Mouse (Mus musculus): ENCODE measurements at regions not wholly inside any gene's neighbourhood (a gene's known extent, or its start where the extent isn't known, plus 50 kb on each side); places are given as distances from the start of the nearest gene placed in this dataset.

- no peak for DNase-seq (ENCODE audit: low spot score in 2 of 2)
Measured at GRCm38 (mm10) chr4:100616161-100616915, 137.7 kb downstream of the Ube2u start.

GRCm38 (mm10) chr4:100616916-100617488 lies 138.4 kb downstream of the Ube2u start:
- no peak for DNase-seq (ENCODE audit: low spot score in 2 of 2)

GRCm38 (mm10) chr4:100624656-100625055 lies 146.0 kb downstream of the Ube2u start:
- DNase-seq (ENCODE audit: low spot score in 2 of 2), result no peak

GRCm38 (mm10) chr4:100626551-100626950 lies 147.9 kb downstream of the Ube2u start:
- no peak for DNase-seq (ENCODE audit: low spot score in 2 of 2)

- DNase-seq (ENCODE audit: low spot score in 2 of 2), result no peak
Measured at GRCm38 (mm10) chr4:100634388-100634787, 142.1 kb upstream of the Cachd1 start.

GRCm38 (mm10) chr4:100637597-100637996 lies 138.9 kb upstream of the Cachd1 start:
- no peak for DNase-seq (ENCODE audit: low spot score in 2 of 2)

- no peak for DNase-seq (ENCODE audit: low spot score in 2 of 2)
Measured at GRCm38 (mm10) chr4:100661154-100661553, 115.3 kb upstream of the Cachd1 start.

GRCm38 (mm10) chr4:100664619-100665264 lies 111.7 kb upstream of the Cachd1 start:
- no peak for DNase-seq (ENCODE audit: low spot score in 2 of 2)

GRCm38 (mm10) chr4:100670553-100670952 lies 105.9 kb upstream of the Cachd1 start:
- no peak for DNase-seq (ENCODE audit: low spot score in 2 of 2)

GRCm38 (mm10) chr4:100674916-100675315 lies 101.6 kb upstream of the Cachd1 start:
- no peak for DNase-seq (ENCODE audit: low spot score in 2 of 2)

GRCm38 (mm10) chr4:100683757-100684156 lies 92.7 kb upstream of the Cachd1 start:
- no peak for DNase-seq (ENCODE audit: low spot score in 2 of 2)

- DNase-seq (ENCODE audit: low spot score in 2 of 2), result no peak
Measured at GRCm38 (mm10) chr4:100700002-100700401, 76.5 kb upstream of the Cachd1 start.

- DNase-seq (ENCODE audit: low spot score in 2 of 2), result no peak
Measured at GRCm38 (mm10) chr4:100700418-100700817, 76.1 kb upstream of the Cachd1 start.

- DNase-seq (ENCODE audit: low spot score in 2 of 2), result no peak
Measured at GRCm38 (mm10) chr4:100705960-100706359, 70.5 kb upstream of the Cachd1 start.

- no peak for DNase-seq (ENCODE audit: low spot score in 2 of 2)
Measured at GRCm38 (mm10) chr4:100707125-100707524, 69.3 kb upstream of the Cachd1 start.

GRCm38 (mm10) chr4:100708247-100708646 lies 68.2 kb upstream of the Cachd1 start:
- no peak for DNase-seq (ENCODE audit: low spot score in 2 of 2)

- no peak for DNase-seq (ENCODE audit: low spot score in 2 of 2)
Measured at GRCm38 (mm10) chr4:100714240-100714639, 62.2 kb upstream of the Cachd1 start.

- no peak for DNase-seq (ENCODE audit: low spot score in 2 of 2)
Measured at GRCm38 (mm10) chr4:100717601-100718000, 58.9 kb upstream of the Cachd1 start.

- peak; percentile 5 to 39 for DNase-seq (ENCODE audit: low spot score in 2 of 2)
Measured at GRCm38 (mm10) chr4:100722532-100722931, 53.9 kb upstream of the Cachd1 start.

GRCm38 (mm10) chr4:100723053-100723452 lies 53.4 kb upstream of the Cachd1 start:
- no peak for DNase-seq (ENCODE audit: low spot score in 2 of 2)

GRCm38 (mm10) chr4:100725811-100726210 lies 50.7 kb upstream of the Cachd1 start:
- DNase-seq (ENCODE audit: low spot score in 2 of 2), result no peak

- DNase-seq (ENCODE audit: low spot score in 2 of 2), result no peak
Measured at GRCm38 (mm10) chr4:100726496-100726895, 50.0 kb upstream of the Cachd1 start.

Data from thymus, postnatal 10 days (tissue).